Mouse (Mus musculus): ENCODE measurements around the gene Rabl6.

GRCm38 (mm10) chr2:25581901-25582301 lies 26.4 kb downstream of the Rabl6 start:
- TF ChIP-seq CTCF (IDR thresholded peaks at IDR 0.05; ENCODE audit: low read depth) (no peak), EP300 (IDR thresholded peaks at IDR 0.05; ENCODE audit: low read depth) (no peak)

All from liver, postnatal 0 days (tissue).